Mouse (Mus musculus) Patski (cell line): ENCODE measurements at regions not wholly inside any gene's neighbourhood (a gene's known extent, or its start where the extent isn't known, plus 50 kb on each side); places are given as distances from the start of the nearest gene placed in this dataset.

ENCODE experiments used
- ATAC-seq: fragments of 100-300 bp; one replicate; pipeline ENCODE4 v1.8.0; 2021
- CTCF ChIA-PET: fragments of 350-600 bp; sonication (Branson Sonifier 250); formaldehyde crosslinking; loops from one replicate; lab custom pipeline; 2022; ENCODE audit warnings: inconsistent platforms; lab: Charles Lee
- POLR2A ChIA-PET: fragments of 350-600 bp; sonication (Branson Sonifier 250); formaldehyde crosslinking; loops from one replicate; lab custom pipeline; 2022; ENCODE audit warnings: antibody characterized with exemption, inconsistent platforms; lab: Charles Lee
- DNase-seq: peaks from one replicate; pipeline ENCODE4 v3.0.0-alpha.2; 2011; ENCODE audit warnings: low read depth, low spot score
- H3K27me3 ChIP-seq: fragments of 371-371 bp; one replicate; pipeline ENCODE4 v1.5.1; 2021
- CTCF ChIP-seq: fragments of 100-300 bp; IDR thresholded peaks from one replicate; pipeline ENCODE4 v1.5.1; 2021
- in situ Hi-C: fragments of 300-500 bp; cut with MboI; formaldehyde crosslinking; loops from 3 replicates; pipeline ENCODE4 v1.11.1; 2018; ENCODE audit warnings: low pct_unique_long_range_greater_than_20kb, mixed read lengths

DNA sequence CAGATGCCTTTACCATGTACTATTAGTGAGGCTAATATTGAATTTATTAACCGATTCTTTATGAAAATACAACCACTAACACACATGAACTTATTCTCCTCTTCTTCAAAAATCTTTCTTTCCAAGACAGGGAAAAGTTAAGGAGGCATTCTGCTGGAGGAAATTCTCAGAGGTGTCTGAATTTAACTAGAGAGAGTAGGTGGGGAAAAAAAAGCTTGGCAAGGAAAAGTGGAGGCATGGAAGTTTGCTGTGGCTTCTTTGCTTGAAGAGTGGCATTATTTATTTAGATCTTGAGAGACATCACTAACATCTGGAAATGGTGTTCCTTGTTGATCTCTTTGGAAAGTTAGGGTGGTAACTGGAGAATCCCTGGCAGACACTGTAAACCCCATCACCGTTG, 173.2 kb downstream of the Tm4sf1 start:
- no peak for ATAC-seq
- no peak for DNase-seq
- TF ChIP-seq CTCF: no peak
- in situ Hi-C loops: no loop called here
- ChIA-PET CTCF (no interaction called here), POLR2A (no interaction called here)
- H3K27me3 ChIP-seq: no peaks in the 10 kb centered on the region

DNA sequence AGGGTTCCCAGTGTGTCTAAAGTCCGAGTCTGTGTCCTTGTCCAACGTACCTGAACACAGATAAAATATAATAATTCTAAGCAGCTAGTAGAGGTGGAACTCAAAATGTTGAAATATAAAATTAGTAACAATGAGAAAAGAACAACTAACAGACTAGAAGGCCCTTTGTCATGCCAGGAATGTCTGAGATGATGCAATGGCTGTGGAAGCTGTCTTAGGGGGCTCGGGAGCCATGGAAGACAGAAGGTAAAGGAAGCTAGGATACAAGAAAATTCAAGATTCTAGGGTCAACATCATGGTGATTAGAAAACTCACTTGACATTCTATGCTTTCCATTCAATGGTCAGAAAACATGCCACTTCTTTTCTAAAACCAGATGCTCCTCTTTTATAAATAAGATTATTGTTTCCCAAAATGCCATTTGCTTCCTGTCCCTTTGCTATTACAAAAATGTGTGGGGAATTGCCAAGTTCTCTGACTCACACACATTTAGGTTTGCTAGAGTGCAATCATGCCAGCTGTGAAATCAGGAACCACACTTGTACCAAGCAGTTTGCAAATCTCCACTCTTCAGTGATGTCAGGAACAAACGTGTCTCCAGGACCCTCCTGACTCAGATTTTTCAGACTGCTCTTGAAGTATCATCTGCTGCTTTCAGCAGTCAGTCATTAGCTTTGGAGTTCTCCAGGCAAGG, 175.8 kb downstream of the Tm4sf1 start:
- peaks cover 3% of the 10 kb centered on the region for H3K27me3 ChIP-seq
- ATAC-seq (peak; percentile 88), DNase-seq (peak; percentile 53)
- POLR2A ChIA-PET: no interaction called here
- no peak for TF ChIP-seq CTCF
- CTCF ChIA-PET: interaction anchor here (0.8 to 1.3 kb wide), 2 partner anchors 9 kb away, joined by 3 read pairs; no protein-coding TSS in a partner anchor
- in situ Hi-C loops: no loop called here

DNA sequence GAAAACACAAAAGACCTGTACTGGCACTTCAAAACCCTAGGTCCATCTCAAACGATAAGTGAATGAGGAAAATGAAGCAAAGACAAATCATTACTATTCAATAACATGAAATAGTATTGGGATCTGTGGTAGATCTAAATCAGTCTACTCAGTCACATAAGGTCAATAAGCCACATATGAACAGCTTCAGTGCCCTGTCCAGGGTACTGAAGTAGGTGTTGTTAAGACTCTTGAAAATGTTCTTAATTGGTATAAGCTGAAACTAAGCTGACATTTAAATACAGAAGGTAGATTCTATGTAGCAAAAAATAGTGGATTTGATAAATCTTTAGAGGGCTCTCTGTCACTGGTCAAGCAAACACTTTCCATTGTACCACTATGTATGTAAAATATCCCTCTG, 183.8 kb downstream of the Tm4sf1 start:
- CTCF ChIA-PET: interaction anchor here (1.3 kb wide), 2 partner anchors 12 to 14 kb away, joined by 3 read pairs; no protein-coding TSS in a partner anchor
- DNase-seq: no peak
- no peak for ATAC-seq
- POLR2A ChIA-PET: no interaction called here
- no peak for TF ChIP-seq CTCF
- peaks cover 52% of the 10 kb centered on the region for H3K27me3 ChIP-seq
- in situ Hi-C loops: no loop called here

DNA sequence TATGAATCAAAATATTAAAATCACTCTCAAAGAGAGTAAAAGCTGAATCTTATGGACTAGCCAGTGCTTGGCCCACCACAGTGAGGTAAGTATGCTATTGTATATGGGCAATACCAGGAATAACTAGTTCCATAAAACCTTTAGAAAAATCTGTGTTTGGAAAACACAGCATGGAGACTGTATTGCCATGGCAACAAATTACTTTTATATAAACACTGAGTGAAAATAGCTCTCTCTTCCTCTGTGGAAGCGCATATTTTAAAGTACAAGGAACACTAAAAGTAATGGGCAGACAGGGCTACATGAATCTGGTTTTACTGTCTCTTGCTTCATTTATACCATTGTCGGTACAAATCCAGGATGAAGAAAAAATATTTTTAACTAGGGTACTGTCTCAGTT, 199.5 kb downstream of the Tm4sf1 start:
- H3K27me3 ChIP-seq: no peaks in the 10 kb centered on the region
- DNase-seq: no peak
- ATAC-seq: no peak
- POLR2A ChIA-PET: no interaction called here
- CTCF ChIA-PET: interaction anchor here (1.3 to 1.4 kb wide), 2 partner anchors 9 kb away, joined by 3 to 4 read pairs; no protein-coding TSS in a partner anchor
- TF ChIP-seq CTCF: no peak
- in situ Hi-C loops: no loop called here

DNA sequence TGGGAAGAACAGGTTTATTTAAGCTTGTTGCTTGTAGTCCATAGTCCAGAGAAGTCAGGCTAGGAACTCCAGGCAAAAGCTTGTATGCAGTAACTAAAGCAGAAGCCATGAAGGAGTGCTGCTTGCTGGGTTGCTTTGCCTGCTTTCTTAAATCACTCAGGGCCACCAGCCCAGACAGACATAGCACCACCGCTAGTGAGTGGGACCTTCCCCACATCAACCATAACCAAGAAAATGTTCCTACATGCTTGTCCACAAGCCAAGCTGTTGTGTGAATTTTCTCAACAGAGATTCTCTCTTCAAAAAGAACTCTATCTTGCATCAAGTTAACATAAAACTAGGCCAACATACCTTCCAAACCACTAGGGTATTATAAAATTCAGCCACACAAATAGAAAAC, 201.3 kb downstream of the Tm4sf1 start:
- no peak for ATAC-seq
- ChIA-PET CTCF (interaction anchor here (0.8 to 1.5 kb wide), 2 partner anchors 16 to 25 kb away, joined by 3 to 6 read pairs; no protein-coding TSS in a partner anchor), POLR2A (interaction anchor here (0.7 kb wide), 1 partner anchor 112 kb away, joined by 7 read pairs; no protein-coding TSS in a partner anchor)
- TF ChIP-seq CTCF: no peak
- H3K27me3 ChIP-seq: no peaks in the 10 kb centered on the region
- in situ Hi-C loops: no loop called here
- no peak for DNase-seq

DNA sequence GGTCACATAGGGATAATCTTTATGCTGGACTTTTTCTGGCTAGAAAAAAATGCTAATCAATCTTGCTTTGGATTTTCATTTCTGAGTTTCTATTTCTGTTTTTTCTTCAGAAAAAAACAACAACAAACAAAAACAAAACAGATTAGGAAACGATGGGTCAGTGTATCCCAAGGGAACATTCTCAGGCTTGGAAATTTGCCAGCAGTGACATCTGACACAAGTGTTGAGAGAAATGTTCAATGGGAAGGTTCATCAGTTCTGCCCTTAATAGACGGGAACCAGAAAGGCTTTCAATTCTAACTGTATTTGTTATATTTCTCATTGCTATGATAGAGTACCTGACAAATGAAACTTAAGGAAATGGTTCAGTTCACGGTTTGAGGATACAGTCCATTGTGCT, 206.9 kb downstream of the Tm4sf1 start:
- TF ChIP-seq CTCF: no peak
- DNase-seq: no peak
- ATAC-seq: no peak
- ChIA-PET CTCF (interaction anchor here (1.1 kb wide), 1 partner anchor 20 kb away, joined by 3 read pairs; no protein-coding TSS in a partner anchor), POLR2A (no interaction called here)
- no peaks in the 10 kb centered on the region for H3K27me3 ChIP-seq
- in situ Hi-C loops: no loop called here

DNA sequence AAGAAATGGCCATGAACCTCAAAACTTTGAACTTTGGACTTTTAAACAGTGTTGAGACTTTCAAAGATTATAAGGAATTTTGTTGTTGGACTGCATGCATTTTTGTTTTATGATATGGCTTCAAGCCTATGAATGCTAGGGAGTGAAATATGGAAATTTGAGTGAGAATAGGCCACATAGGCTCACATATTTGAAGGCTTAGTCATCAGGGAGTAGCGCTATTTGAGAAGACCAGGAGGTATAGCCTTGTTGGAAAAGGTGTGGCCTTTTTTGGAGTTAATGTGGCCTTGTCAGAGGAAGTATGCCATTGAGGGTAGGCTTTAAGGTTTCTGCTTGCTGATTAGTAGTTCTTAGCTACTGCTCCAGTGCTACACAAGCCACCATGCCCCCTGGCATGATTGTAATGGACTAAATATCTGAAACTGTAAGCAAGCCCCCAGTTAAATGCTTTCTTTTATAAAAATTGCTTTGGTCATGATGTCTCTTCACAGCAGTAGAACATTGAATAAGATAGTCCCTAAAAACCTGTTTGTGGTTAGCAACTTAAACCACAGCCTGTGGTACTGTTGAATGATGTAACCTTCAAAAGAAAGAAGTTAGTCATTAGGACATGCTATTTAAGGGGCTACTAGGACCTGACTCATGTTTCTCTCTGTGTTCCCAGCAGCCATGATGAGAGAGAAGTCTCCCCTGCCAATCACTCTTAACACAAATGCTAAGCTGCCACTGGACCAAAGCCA, 208.4 kb downstream of the Tm4sf1 start:
- ATAC-seq: peak; percentile 73
- no peak for TF ChIP-seq CTCF
- DNase-seq: peak; percentile 55
- ChIA-PET CTCF (interaction anchor here (0.7 to 1.2 kb wide), 2 partner anchors 11 to 38 kb away, joined by 3 read pairs; no protein-coding TSS in a partner anchor), POLR2A (no interaction called here)
- in situ Hi-C loops: no loop called here
- no peaks in the 10 kb centered on the region for H3K27me3 ChIP-seq

DNA sequence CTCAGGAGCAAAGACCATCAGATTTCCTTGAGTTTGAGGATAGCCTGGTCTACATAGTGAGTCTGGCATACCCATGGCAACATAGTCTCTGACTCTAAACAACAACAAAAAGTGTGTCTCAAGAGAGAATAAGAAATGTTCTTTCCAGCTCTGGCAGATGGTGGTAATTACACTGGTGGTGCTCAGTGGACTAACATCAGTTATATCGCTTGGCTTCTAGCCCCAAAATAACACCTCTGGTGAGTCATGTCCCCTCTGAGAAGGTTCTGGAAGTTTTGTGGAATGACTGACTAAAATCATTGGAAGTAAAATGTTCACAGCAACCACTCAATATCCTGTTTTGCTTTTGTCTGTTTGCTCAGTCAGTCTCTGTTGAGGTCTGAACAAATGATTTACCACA, 227.3 kb downstream of the Tm4sf1 start:
- POLR2A ChIA-PET: no interaction called here
- ATAC-seq: peak; percentile 31
- TF ChIP-seq CTCF: no peak

DNA sequence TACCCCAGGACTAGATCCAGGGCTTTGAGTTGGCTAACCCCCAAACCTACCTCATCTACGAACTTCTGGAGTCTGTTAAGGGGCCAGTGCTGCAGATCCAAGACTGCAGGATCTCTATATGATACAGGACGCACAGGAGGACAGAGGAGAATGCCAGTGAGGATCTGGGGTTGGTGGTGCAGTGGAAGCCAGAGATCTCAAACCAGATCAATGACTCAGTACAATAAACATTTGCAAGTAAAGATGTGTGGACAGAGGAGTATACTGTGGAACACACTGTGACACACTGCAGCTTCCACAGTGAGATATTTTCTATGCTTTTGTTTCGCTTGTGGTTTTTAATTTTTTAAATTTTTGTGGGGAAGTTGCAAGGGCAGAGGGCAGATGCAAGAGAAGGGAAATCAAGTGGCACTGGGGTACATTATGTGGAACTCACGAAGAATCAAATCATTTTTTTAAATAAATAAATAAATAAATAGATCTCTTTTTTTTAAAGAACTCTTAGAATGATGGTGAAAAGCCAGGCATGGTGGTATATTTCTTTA, 227.8 kb downstream of the Tm4sf1 start:
- CTCF ChIA-PET: no interaction called here
- H3K27me3 ChIP-seq: peaks cover 14% of the 10 kb centered on the region
- ATAC-seq (peak; percentile 44), DNase-seq (no peak)
- in situ Hi-C loops: no loop called here
- no peak for TF ChIP-seq CTCF
- POLR2A ChIA-PET: no interaction called here

More for the DNA sequence above, 227.3 kb downstream of the Tm4sf1 start:
- in situ Hi-C loops: no loop called here
- H3K27me3 ChIP-seq: peaks cover 14% of the 10 kb centered on the region
- DNase-seq: peak; percentile 19
- CTCF ChIA-PET: interaction anchor here (0.6 to 1.9 kb wide), 4 partner anchors 17 to 26 kb away, joined by 3 to 6 read pairs (median 4); no protein-coding TSS in a partner anchor

DNA sequence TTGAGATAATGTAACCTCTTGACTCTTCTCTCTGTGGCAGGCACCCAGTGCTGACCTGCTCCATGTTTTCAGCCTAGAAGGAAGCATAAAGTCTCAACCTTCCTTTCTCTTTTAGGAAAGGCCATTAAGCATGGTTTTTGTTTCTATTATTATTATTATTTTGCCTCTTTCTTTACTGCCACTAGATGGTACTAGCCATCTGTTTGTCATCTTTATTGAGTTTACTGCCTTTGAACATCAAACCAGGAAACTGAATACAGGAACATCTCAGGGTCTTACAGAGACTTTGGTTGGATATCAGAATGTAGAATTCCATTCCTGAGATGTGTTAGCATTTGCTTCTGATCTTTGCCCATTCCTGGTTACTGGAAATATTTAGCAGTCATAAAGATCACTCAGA, 268.8 kb downstream of the Tm4sf1 start:
- DNase-seq (no peak), ATAC-seq (no peak)
- CTCF ChIA-PET: interaction anchor here (1.1 to 2.8 kb wide), 2 partner anchors 13 to 170 kb away, joined by 3 to 12 read pairs; no protein-coding TSS in a partner anchor
- peak; percentile 47 for TF ChIP-seq CTCF
- in situ Hi-C loops: loop anchor here (25.0 kb wide), 1 partner anchor 604 kb away; no protein-coding TSS in a partner anchor
- H3K27me3 ChIP-seq: peaks cover 42% of the 10 kb centered on the region
- POLR2A ChIA-PET: no interaction called here
